In genomic region chr9:107366644-107367043, GRCm38 (mm10) we compare ENCODE assay signal across 8 mouse cellular contexts. TPM values are rescaled to one million over a fixed set of nuclear protein-coding genes. Genes with fewer than 3 reads are reported as not detected.
DNase-seq lines count a peak whose midpoint lies in the region; ATAC-seq and TF ChIP-seq lines count a peak whose summit lies in the region.
"Had no signal": no experiment of that assay in that cellular context is flagged by ENCODE, and none has a peak within 500 bp of the region (broad histone marks: within the 10 kb centered on the region; RNA-seq: fewer than 3 reads in every experiment).

No protein-coding gene starts in this region.

- no peaks in the 10 kb centered on the region for H3K4me1 ChIP-seq in heart, postnatal 0 days (ENCODE audit: control insufficient read depth, insufficient read depth)

- no peaks in the 10 kb centered on the region for H3K27me3 ChIP-seq in heart, postnatal 0 days (ENCODE audit: control insufficient read depth, insufficient read depth, low read length)

- H3K9ac ChIP-seq in heart, postnatal 0 days (replicated peaks; ENCODE audit: low read depth, low read length) = no peak overlapping the region
- H3K9ac ChIP-seq: heart, embryonic 13.5 days had no signal

- peak; percentile 94 for TF ChIP-seq CTCF in heart, postnatal 0 days (IDR thresholded peaks at IDR 0.05; ENCODE audit: low read depth)

- H3K9me3 ChIP-seq in heart, postnatal 0 days (replicated peaks; ENCODE audit: control insufficient read depth, low read length) = no peaks in the 10 kb centered on the region
- H3K9me3 ChIP-seq: heart, embryonic 13.5 days had no signal

- no peak overlapping the region for H3K27ac ChIP-seq in heart, postnatal 0 days (ENCODE audit: low read depth)
- H3K27ac ChIP-seq: heart, embryonic 13.5 days had no signal

- no peak overlapping the region for H3K4me3 ChIP-seq in heart, postnatal 0 days (ENCODE audit: low read depth, low read length)
- H3K4me3 ChIP-seq: heart, embryonic 13.5 days had no signal

- no peak overlapping the region for H3K4me2 ChIP-seq in heart, postnatal 0 days (ENCODE audit: low read depth, low read length)
- H3K4me2 ChIP-seq: heart, embryonic 13.5 days had no signal

- DNase-seq in ovary, postnatal 10 days (ENCODE audit: low spot score) = peak; percentile 27
- DNase-seq in ovary, adult 18-20 months (ENCODE audit: low spot score) = no peak
- peak; percentile 75 for DNase-seq in adipocyte (ENCODE audit: low spot score)
- DNase-seq in cerebellum, postnatal 25 days = peak; percentile 71 to 83
- peak; percentile 73 for DNase-seq in heart, postnatal 0 days (ENCODE audit: low spot score)
- peak; percentile 62 for DNase-seq in left cerebral cortex, postnatal 4 days
- DNase-seq in retina, adult 2 months (ENCODE audit: low read depth, low spot score) = peak; percentile 59

- WGBS in heart, postnatal 0 days = 6% methylated on average over 3 of the region's 3 CpGs

- intact Hi-C loops in left cerebral cortex, postnatal 4 days (cut with DNase I) = no loop called here

- no peak for TF ChIP-seq EP300 in heart, postnatal 0 days (IDR thresholded peaks at IDR 0.05; ENCODE audit: low read depth)

- ATAC-seq in heart, postnatal 0 days (ENCODE audit: insufficient read depth, low read depth) = no peak

- no peaks in the 10 kb centered on the region for H3K36me3 ChIP-seq in heart, postnatal 0 days (replicated peaks; ENCODE audit: control insufficient read depth, insufficient read depth, low read length)
- H3K36me3 ChIP-seq: heart, embryonic 13.5 days had no signal

RNA-seq across cellular contexts. Expression of gene 6430571L13Rik, which starts 26.2 kb away (rescaled TPM):
- 1.1 and 11.0 TPM in 2 replicates for total RNA-seq in heart, postnatal 0 days (2014; rRNA removed; ENCODE audit: low replicate concordance)
- polyA plus RNA-seq in heart, postnatal 0 days (2015; fragmentation: Nextera tagmentation; extraction: Ambion mirVana) = 3.1 and 3.3 TPM in 2 replicates
- 1 to 10 TPM; 5.3 to 5.4 TPM for total RNA-seq in left cerebral cortex, postnatal 4 days (2021)

RNA-seq across cellular contexts. Expression of gene Hemk1, which starts 28.5 kb away (rescaled TPM):
- 4.8 and 28.7 TPM in 2 replicates for total RNA-seq in heart, postnatal 0 days (2014; rRNA removed; ENCODE audit: low replicate concordance)
- 12.3 and 15.3 TPM in 2 replicates for polyA plus RNA-seq in heart, postnatal 0 days (2015; fragmentation: Nextera tagmentation; extraction: Ambion mirVana)
- 10 to 100 TPM; 15.9 to 18.1 TPM for total RNA-seq in left cerebral cortex, postnatal 4 days (2021)

RNA-seq across cellular contexts. Expression of gene Cacna2d2, which starts 32.8 kb away (rescaled TPM):
- total RNA-seq in heart, postnatal 0 days (2014; rRNA removed; ENCODE audit: low replicate concordance) = 30.6 and 34.8 TPM in 2 replicates
- 1.1 and 1.3 TPM in 2 replicates for polyA plus RNA-seq in heart, postnatal 0 days (2015; fragmentation: Nextera tagmentation; extraction: Ambion mirVana)
- total RNA-seq in left cerebral cortex, postnatal 4 days (2021) = 10 to 100 TPM; 31.9 to 50.0 TPM
